Mouse (Mus musculus): ENCODE measurements at regions not wholly inside any gene's neighbourhood (a gene's known extent, or its start where the extent isn't known, plus 50 kb on each side); places are given as distances from the start of the nearest gene placed in this dataset.

GRCm38 (mm10) chr4:26273754-26274153 lies 72.9 kb downstream of the Manea start:
- H3K9ac ChIP-seq (ENCODE audit: low read depth, low read length): no peak overlapping the region
- H3K4me2 ChIP-seq (replicated peaks; ENCODE audit: low read depth, low read length): no peak overlapping the region
- no peak overlapping the region for H3K27ac ChIP-seq (ENCODE audit: low read depth, low read length)
- H3K27me3 ChIP-seq (ENCODE audit: control insufficient read depth, insufficient read depth, low read length): no peaks in the 10 kb centered on the region
- H3K4me3 ChIP-seq (ENCODE audit: low read length): no peak overlapping the region
- H3K4me1 ChIP-seq (ENCODE audit: control insufficient read depth, insufficient read depth, low read length): no peaks in the 10 kb centered on the region
- H3K36me3 ChIP-seq (ENCODE audit: control insufficient read depth, insufficient read depth, low read length): no peaks in the 10 kb centered on the region
- ATAC-seq (ENCODE audit: low FRiP score, low TSS enrichment): no peak
- H3K9me3 ChIP-seq (ENCODE audit: control insufficient read depth, low read length): no peaks in the 10 kb centered on the region

- WGBS: 90% methylated on average over 1 of the region's 1 CpGs
- no peak overlapping the region for H3K4me2 ChIP-seq (replicated peaks; ENCODE audit: low read depth, low read length)
Observed at GRCm38 (mm10) chr4:26259230-26260029, 87.3 kb downstream of the Manea start.

GRCm38 (mm10) chr4:26255889-26256288 lies 90.8 kb downstream of the Manea start:
- no peak for ATAC-seq (ENCODE audit: low FRiP score, low TSS enrichment)

More at GRCm38 (mm10) chr4:26259230-26260029, 87.3 kb downstream of the Manea start:
- no peak overlapping the region for H3K4me3 ChIP-seq (ENCODE audit: low read length)
- H3K9ac ChIP-seq (ENCODE audit: low read depth, low read length): no peak overlapping the region
- no peaks in the 10 kb centered on the region for H3K4me1 ChIP-seq (ENCODE audit: control insufficient read depth, insufficient read depth, low read length)
- H3K9me3 ChIP-seq (ENCODE audit: control insufficient read depth, low read length): no peaks in the 10 kb centered on the region
- H3K36me3 ChIP-seq (ENCODE audit: control insufficient read depth, insufficient read depth, low read length): no peaks in the 10 kb centered on the region
- ATAC-seq (ENCODE audit: low FRiP score, low TSS enrichment): peak; percentile 57; the same call in 1 of the 2 replicates
- no peak overlapping the region for H3K27ac ChIP-seq (ENCODE audit: low read depth, low read length)
- H3K27me3 ChIP-seq (ENCODE audit: control insufficient read depth, insufficient read depth, low read length): no peaks in the 10 kb centered on the region

GRCm38 (mm10) chr4:26247925-26248856 lies 98.5 kb downstream of the Manea start:
- H3K36me3 ChIP-seq (ENCODE audit: control insufficient read depth, insufficient read depth, low read length): no peaks in the 10 kb centered on the region
- no peak overlapping the region for H3K4me3 ChIP-seq (ENCODE audit: low read length)
- whole genome bisulfite sequencing: 68% methylated on average over 13 of the region's 13 CpGs
- no peak overlapping the region for H3K4me2 ChIP-seq (replicated peaks; ENCODE audit: low read depth, low read length)
- ATAC-seq (ENCODE audit: low FRiP score, low TSS enrichment): peak; percentile 87; the same call in 1 of the 2 replicates
- no peaks in the 10 kb centered on the region for H3K4me1 ChIP-seq (ENCODE audit: control insufficient read depth, insufficient read depth, low read length)
- H3K27ac ChIP-seq (ENCODE audit: low read depth, low read length): no peak overlapping the region
- H3K9me3 ChIP-seq (ENCODE audit: control insufficient read depth, low read length): no peaks in the 10 kb centered on the region
- no peak overlapping the region for H3K9ac ChIP-seq (ENCODE audit: low read depth, low read length)
- no peaks in the 10 kb centered on the region for H3K27me3 ChIP-seq (ENCODE audit: control insufficient read depth, insufficient read depth, low read length)

More at GRCm38 (mm10) chr4:26255889-26256288, 90.8 kb downstream of the Manea start:
- Histone ChIP-seq H3K36me3 (ENCODE audit: control insufficient read depth, insufficient read depth, low read length) (no peaks in the 10 kb centered on the region), H3K4me2 (replicated peaks; ENCODE audit: low read depth, low read length) (no peak overlapping the region), H3K27ac (ENCODE audit: low read depth, low read length) (no peak overlapping the region), H3K9ac (ENCODE audit: low read depth, low read length) (no peak overlapping the region), H3K4me1 (ENCODE audit: control insufficient read depth, insufficient read depth, low read length) (no peaks in the 10 kb centered on the region), H3K4me3 (ENCODE audit: low read length) (no peak overlapping the region), H3K27me3 (ENCODE audit: control insufficient read depth, insufficient read depth, low read length) (no peaks in the 10 kb centered on the region), H3K9me3 (ENCODE audit: control insufficient read depth, low read length) (no peaks in the 10 kb centered on the region)
- WGBS: 58% methylated on average over 3 of the region's 3 CpGs

- no peak for ATAC-seq (ENCODE audit: low FRiP score, low TSS enrichment)
- no peaks in the 10 kb centered on the region for H3K4me1 ChIP-seq (ENCODE audit: control insufficient read depth, insufficient read depth, low read length)
- no peak overlapping the region for H3K9ac ChIP-seq (ENCODE audit: low read depth, low read length)
- H3K4me2 ChIP-seq (replicated peaks; ENCODE audit: low read depth, low read length): no peak overlapping the region
- no peaks in the 10 kb centered on the region for H3K27me3 ChIP-seq (ENCODE audit: control insufficient read depth, insufficient read depth, low read length)
- no peaks in the 10 kb centered on the region for H3K36me3 ChIP-seq (ENCODE audit: control insufficient read depth, insufficient read depth, low read length)
- no peak overlapping the region for H3K27ac ChIP-seq (ENCODE audit: low read depth, low read length)
- no peak overlapping the region for H3K4me3 ChIP-seq (ENCODE audit: low read length)
- WGBS: 86% methylated on average over 1 of the region's 1 CpGs
- H3K9me3 ChIP-seq (ENCODE audit: control insufficient read depth, low read length): no peaks in the 10 kb centered on the region
Observed at GRCm38 (mm10) chr4:26223267-26223666, 123.4 kb downstream of the Manea start.
